Mouse (Mus musculus): Measurements from ENCODE around the gene Lpcat1. TPM values are rescaled to one million over a fixed set of nuclear protein-coding genes. Genes with fewer than 3 reads are reported as not detected.

Lpcat1 gene
- polyA plus RNA-seq, 1 experiment: not detected

DNA sequence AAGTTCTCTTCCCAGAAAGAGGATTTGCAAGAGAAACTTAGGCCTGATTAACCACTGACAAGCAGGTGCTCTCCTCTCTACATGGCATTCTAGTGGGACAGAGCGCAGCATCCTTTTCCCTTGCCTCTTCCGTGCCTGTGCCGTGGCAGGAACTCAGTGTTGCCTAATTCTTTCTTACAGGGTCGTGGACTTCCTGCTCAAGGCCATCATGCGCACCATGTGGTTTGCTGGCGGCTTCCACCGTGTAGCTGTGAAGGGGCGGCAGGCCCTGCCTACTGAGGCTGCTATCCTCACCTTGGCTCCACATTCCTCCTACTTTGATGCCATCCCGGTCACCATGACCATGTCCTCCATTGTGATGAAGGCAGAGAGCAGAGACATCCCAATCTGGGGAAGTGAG is 21.7 kb downstream of the Lpcat1 start:
- no peak for TF ChIP-seq GATA1 (IDR thresholded peaks at IDR 0.05; ENCODE audit: low read length)

DNA sequence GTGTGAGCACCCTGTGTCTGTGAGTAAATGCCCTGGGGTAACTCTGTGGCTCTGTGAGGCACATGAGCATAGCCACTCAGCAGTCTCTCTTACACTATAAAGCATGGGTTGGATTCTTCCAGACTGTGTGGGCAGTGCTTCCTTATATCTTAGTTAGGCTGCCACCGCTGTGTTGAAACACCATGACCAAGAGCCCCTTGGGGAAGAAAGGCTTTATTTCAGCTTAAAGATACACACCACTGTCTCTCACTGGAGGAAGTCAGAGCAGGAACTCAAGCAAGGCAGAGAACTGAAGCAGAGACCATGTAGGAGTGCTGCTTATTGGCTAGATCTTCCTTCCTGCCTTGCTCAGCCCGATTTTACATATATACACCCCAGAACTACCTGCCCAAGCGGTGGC is 23.0 kb downstream of the Lpcat1 start:
- TF ChIP-seq GATA1 (IDR thresholded peaks at IDR 0.05; ENCODE audit: low read length): no peak

DNA sequence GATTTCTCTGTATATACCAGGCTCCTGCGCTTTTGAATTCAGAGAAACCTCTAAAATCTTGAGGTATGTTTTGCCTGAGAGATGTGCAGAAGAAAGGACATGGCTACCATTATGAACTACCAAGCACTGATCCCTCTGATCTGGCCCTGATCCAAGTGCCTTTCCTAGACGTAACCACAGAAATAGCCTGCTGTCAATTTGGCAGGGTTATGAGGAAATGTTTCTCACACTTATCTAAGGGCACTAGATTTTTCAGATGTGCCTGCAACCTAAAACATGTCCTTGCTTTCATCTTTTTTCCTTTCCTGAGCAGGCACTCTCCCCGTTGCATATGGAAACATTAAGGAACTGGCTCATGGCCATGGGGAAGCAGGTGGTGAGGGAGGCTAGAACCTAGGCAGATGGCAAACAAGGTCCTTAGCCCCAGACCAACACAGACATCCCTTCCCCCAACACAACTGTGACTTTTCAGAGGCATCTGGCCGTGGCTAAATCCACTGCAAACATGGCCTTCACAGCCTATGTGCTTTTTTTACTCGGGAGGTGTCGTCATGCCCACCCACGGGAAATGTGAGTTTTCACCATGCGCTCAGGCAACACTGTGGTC is 23.7 kb downstream of the Lpcat1 start:
- no peak for TF ChIP-seq GATA1 (IDR thresholded peaks at IDR 0.05; ENCODE audit: low read length)

- TF ChIP-seq GATA1 (IDR thresholded peaks at IDR 0.05; ENCODE audit: low read length): no peak
Observed at GRCm38 (mm10) chr13:73493183-73493582, 26.2 kb downstream of the Lpcat1 start.

DNA sequence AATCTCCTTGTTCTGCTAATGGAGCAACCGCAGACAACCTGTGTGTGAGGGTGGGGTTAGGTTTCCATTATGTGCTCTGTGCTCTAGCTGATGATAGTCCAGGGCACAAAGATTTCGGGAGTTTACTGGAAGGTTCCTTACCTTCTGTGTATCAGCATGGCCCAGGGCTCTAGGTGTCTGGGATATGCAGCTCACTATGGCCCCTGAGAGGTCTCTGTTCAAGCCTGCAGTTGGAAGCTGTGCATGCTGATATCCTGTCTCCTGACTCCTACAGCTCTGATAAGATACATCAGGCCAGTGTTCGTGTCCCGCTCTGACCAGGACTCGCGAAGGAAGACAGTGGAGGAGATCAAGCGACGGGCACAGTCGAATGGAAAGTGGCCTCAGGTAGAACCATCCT is 27.5 kb downstream of the Lpcat1 start:
- TF ChIP-seq GATA1 (IDR thresholded peaks at IDR 0.05; ENCODE audit: low read length): no peak

DNA sequence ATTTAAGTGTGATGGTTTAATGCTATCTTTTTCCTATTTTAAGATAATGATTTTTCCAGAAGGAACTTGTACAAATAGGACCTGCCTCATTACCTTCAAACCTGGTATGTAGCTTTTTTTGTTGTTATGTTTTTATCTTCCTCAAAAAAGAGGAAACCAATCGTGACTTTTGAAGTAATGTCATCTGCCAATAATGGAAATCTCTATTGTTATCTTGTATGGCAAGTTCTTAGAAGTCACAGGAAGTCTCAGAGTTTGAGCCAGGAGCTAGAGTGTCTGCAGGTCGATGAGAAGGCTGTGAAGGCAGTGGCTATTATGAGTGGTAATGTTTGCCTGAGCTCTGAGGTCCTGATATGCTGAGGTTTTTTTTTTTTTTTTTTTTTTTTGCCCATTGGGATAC is 29.1 kb downstream of the Lpcat1 start:
- TF ChIP-seq GATA1 (IDR thresholded peaks at IDR 0.05; ENCODE audit: low read length): no peak

GRCm38 (mm10) chr13:73499893-73500604 is 33.1 kb downstream of the Lpcat1 start:
- no peak for TF ChIP-seq GATA1 (IDR thresholded peaks at IDR 0.05; ENCODE audit: low read length)

DNA sequence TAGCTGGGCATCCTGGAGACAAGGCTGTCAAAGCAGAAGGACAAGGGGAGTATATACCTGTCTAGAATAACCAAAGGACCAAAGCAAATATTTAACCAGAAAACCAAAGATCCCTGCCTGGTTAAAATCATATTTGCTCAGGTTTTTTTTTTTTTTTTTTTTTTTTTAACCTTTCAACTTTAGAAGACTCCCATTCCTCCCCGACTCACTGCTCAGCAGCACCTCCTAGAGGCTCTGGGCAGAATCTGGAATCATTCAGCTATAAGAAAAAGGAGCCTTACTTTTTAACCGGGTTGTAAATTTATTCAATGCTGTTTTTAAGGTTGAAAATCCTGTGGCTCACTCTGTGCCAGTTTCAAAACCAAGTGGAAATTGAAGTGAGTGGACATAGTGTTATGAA is 35.7 kb downstream of the Lpcat1 start:
- TF ChIP-seq GATA1 (IDR thresholded peaks at IDR 0.05; ENCODE audit: low read length): no peak

GRCm38 (mm10) chr13:73505686-73506467 is 38.9 kb downstream of the Lpcat1 start:
- TF ChIP-seq GATA1 (IDR thresholded peaks at IDR 0.05; ENCODE audit: low read length): no peak

GRCm38 (mm10) chr13:73508817-73509550 is 42.0 kb downstream of the Lpcat1 start:
- no peak for TF ChIP-seq GATA1 (IDR thresholded peaks at IDR 0.05; ENCODE audit: low read length)

GRCm38 (mm10) chr13:73509869-73510268 is 42.9 kb downstream of the Lpcat1 start:
- TF ChIP-seq GATA1 (IDR thresholded peaks at IDR 0.05; ENCODE audit: low read length): no peak

GRCm38 (mm10) chr13:73512776-73513673 is 46.0 kb downstream of the Lpcat1 start:
- TF ChIP-seq GATA1 (IDR thresholded peaks at IDR 0.05; ENCODE audit: low read length): no peak

DNA sequence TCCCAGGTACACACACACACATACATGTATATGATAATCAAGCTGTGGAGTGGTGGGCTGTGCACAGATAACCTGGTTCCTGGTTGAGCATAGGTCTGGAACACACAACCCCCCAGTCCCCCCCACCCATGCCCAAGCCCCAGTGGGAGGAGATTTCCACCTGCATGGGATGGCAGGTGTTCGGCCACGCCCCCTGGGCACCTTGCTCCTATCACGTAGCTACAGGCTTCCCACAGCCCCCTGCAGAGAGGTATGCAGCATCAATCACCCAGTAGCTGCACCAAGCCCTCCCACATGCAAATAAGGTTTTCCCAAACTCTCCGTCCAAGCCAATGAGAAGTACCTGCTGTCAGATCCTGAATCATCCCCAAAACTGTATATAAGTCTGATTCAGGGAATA is 49.9 kb downstream of the Lpcat1 start:
- no peak for TF ChIP-seq GATA1 (IDR thresholded peaks at IDR 0.05; ENCODE audit: low read length)

- no peak for TF ChIP-seq GATA1 (IDR thresholded peaks at IDR 0.05; ENCODE audit: low read length)
Observed at GRCm38 (mm10) chr13:73533716-73534115, 66.7 kb downstream of the Lpcat1 start.

DNA sequence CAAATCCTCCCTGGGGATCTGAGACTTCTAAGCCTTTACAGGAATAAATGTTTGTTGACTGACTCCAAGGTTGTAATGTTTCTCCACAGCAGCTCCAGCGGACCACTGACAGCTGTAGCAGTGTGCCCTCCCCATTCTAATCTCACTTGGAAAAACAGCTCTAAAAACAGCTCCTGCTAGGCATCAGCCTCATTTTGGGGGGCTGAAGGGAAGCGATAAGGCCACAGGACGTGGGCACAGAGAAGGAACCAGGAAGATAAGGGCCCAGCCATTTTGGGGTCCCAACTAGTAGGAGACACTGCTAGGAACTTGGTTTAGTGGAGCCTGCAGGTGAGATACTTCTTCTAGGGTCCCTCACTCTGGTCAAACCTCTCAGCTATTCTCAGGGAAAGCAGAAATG is 68.3 kb downstream of the Lpcat1 start:
- TF ChIP-seq GATA1 (IDR thresholded peaks at IDR 0.05; ENCODE audit: low read length): no peak
